Mouse (Mus musculus): ENCODE data around the gene Acot1.
A peak's percentile ranks its signal among the peaks of the same experiment; 100 is the strongest.
"Not testable (repeated sequence)": the region's sequence is repeated elsewhere in the genome, so short reads cannot be mapped to it uniquely, and the experiment has no call there.

Gene Acot1

DNA sequence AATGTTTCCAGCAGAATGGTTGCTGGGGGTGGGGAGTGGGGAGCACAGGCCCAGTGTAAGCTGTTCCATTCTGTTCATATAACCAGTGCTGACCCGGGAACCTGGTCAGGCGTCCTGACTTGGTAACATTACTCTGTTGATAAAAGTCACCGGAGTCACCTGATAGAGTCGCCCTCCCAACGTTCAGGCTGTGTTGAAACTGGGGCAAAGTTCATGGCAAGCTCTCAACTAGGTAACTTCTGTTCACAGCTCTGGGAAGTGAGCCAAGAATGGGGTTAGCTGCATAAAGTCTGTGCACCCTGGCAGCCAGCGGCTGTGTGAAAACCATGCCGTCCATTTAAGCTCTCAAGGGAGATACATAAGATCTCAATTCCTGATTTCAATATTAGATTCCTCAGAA is 11.2 kb downstream of the Acot1 start:
- DNase-seq (ENCODE audit: low spot score in 2 of 2): peak; percentile 56 to 78

DNA sequence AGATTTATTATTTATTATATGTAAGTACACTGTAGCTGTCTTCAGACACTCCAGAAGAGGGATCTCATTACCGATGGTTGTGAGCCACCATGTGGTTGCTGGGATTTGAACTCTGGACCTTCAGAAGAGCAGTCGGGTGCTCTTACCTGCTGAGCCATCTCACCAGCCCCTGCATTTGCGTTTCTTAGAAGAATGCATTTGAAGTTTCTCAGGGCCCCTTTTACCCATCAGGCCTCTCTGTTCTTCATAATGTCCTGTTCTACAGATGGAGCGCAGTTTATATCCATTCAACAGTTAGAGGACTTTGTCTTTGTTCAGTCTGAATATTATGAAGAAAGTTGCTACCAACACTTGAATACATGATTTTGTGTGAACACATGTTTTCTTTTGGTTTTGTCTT is 13.0 kb downstream of the Acot1 start:
- DNase-seq (ENCODE audit: low spot score in 2 of 2): not testable (repeated sequence)

DNA sequence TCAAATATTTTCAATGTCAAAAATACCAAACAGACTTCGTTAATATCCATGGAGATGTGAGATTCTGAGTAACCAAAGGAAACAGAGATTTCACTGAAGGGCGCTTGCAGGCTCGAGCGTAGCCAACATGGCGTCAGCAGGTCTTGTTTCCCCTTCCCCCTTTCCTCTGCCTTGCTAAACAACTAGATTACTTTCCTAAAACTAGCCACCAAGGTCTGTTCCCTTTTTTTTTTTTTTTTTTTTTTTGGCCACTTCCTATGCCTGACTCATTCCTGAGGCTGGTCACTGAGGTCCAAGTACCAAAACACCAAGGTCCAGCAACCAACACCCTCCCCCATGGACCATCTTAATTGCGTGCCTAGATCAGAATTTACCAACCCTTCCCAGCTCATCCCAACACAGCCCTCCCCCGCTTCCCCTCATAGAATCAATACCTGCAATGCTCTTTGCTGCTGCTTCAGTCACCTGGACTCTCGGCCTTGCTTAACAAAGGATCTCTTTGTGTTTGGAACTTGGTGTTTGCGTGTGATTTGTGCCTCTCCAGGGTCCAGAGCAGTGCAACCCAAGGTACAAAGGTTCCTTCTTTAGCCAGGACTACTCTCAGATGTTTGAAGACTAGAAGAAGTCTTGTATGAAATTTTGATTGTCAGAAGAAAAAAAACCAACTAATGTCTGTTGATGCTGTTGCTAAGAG is 13.9 kb downstream of the Acot1 start:
- DNase-seq (ENCODE audit: low spot score in 2 of 2): no peak

DNA sequence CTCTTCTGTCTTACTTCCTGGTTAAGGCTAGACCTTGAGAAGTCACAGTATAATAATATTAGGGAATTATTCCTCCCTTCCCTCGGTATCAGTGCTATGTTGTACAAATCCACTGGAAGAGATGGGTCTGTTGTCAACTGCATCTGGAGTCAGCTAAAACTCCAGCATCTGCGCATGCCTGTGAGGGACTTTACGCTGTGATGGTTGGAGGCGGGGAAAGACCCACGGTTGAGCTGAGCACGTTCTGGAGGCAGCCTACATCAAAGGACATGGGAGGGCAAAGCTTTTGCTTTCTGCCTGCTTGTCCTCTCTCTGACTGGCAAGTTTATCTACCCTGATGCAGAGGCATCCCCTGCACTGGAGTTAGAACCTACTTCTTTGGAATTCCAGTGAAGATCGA is 16.6 kb downstream of the Acot1 start:
- DNase-seq (ENCODE audit: low spot score in 2 of 2): no peak

DNA sequence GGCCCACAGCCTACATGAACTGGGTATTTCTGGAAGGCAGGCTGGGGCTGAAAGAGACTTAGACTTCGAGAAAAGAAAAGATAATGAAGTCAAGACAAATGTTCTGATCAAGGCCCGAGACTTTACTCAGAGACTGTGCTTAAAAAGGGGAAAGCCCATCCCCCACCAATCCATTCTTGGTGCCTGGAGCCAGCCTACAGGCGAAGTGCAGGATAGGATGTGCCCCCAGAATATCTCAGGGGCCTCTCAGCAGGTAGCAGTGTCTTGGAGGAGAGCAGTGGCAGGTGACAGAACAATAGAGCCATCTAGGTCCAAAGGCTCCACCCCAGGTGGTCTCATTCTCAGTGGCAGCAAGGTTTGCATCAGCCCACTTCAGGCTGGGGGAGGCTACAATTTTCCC is 19.0 kb downstream of the Acot1 start:
- not testable (repeated sequence) for DNase-seq (ENCODE audit: low spot score in 2 of 2)

DNA sequence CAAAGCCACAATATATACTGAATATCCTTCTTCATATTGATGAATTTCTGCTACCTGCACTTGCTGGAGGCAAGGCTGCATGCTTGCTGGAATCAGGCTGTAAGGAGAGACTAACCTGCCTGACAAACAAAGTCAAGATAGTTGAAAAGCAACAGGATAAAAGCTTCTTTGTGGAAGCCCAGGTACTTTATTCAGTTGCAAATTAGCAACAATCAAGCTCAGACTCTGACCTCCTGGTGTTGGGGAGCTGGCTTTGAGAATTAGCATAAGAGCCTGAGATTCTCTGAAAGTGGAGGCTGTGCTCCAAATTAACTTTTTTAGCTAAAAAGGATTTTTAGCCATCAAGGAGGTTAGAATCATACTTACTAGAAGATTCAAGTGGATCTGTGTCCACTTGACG is 19.8 kb downstream of the Acot1 start:
- DNase-seq (ENCODE audit: low spot score in 2 of 2): not testable (repeated sequence)

DNA sequence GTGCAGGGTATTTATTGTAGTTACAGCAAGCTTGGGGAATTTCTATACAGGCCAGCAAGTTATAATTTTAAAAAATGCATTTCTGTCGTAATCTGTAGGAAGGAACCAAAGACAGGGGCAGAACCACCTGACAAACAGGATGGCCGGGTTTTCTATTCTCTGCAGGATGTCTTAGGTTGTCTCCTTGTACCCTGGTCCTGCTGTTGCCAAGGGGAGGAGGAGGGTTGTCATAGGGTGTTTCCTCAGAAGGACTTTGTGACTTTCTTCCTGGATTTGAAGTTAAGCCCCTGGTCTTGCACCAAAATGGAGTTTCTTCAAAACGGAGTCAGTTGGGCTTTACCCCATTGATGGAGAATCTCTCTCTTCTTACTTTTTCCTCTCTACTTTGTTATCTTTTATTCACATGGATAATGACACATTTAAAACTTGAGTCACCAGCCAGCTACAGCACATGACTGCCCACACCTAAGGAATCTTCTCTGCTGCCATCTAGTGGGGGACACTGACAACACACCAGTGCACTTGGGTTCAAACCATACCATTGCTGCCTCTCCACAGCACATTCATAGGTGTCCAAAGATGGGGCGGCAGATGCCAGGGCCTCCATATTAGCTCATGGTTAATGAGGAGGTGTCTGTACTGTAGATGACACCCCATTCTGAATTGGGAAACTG is 21.5 kb downstream of the Acot1 start:
- DNase-seq (ENCODE audit: low spot score in 2 of 2): peak; percentile 49 to 73

DNA sequence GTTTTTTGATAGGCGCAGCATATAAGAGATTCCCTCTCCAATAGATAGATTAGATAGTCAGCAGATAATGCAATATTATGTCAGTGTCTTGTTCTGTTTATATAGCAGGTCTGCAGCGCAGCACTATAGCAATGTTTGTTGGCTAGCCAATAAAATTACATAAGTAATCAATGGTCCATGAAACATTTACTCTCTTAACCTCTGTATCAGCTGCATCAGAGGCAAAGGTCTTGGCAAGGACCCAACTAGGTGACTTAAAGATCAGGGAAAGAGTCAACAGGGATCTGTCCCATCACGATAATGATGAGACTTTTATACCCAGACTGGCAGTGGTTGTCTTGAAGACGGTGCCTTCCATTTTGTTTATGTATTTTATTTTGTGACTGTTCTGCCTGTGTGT is 23.6 kb downstream of the Acot1 start:
- no peak for DNase-seq (ENCODE audit: low spot score in 2 of 2)

DNA sequence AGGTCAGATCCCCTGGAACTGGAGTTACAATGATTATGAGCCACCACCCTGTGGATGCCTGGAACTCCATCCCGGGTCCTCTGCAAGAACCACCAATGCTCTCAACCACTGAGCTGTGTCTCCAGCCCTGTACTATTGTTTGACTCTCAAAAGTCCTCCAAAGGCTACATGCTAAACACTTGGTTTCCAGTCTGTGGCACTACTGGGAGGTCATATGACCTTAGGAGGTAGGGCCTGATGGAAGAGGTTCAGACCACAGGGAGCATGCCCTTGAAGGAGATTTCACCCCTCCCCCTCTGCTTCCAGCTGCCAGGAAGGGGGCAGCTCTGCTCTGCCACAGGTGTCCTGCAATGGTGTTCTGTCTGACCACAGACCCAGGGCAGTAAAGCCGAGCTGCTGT is 24.0 kb downstream of the Acot1 start:
- DNase-seq (ENCODE audit: low spot score in 2 of 2): not testable (repeated sequence)

DNA sequence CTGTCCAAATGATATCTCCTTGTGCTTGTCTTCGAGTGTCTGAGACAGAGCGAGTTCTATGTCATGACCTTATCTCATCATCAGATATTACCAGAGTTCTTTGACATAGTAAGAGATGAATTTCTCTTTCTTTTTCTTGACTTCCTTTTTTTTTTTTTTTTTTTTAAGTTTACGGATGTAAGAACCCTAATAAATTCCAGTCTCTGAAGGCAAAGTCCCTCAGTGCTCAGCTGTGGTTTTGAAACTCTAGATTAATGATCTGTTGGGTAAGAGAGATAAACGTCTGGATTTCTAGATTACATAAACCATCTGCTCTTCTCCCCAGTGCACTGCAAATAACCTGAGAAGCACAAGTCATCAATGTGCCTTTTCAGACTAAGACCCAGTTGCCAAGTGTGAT is 24.8 kb downstream of the Acot1 start:
- no peak for DNase-seq (ENCODE audit: low spot score in 2 of 2)

DNA sequence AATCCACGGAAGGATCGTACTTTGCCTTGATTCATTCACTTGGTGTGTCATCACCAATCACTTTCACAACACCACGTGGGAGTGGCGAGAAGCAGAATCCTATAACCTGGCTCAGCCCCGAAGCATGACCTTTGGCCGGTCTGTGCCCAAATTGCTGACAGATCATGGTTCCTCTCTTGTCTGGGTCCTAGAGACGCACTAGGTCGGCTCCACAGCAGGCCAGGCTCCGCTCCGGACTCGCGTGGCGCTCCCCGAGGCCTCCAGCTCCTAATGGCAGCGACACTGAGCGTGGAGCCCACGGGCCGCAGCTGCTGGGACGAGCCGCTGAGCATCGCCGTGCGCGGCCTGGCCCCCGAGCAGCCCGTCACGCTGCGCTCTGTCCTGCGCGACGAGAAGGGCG is 29.0 kb downstream of the Acot1 start, which contains the start of gene Acot4:
Gene Acot4, plus strand, starts transcription at position 139 of the 400 bp plus-strand sequence.
- DNase-seq (ENCODE audit: low spot score in 2 of 2): peak in 1 of 2 experiments; percentile 28

DNA sequence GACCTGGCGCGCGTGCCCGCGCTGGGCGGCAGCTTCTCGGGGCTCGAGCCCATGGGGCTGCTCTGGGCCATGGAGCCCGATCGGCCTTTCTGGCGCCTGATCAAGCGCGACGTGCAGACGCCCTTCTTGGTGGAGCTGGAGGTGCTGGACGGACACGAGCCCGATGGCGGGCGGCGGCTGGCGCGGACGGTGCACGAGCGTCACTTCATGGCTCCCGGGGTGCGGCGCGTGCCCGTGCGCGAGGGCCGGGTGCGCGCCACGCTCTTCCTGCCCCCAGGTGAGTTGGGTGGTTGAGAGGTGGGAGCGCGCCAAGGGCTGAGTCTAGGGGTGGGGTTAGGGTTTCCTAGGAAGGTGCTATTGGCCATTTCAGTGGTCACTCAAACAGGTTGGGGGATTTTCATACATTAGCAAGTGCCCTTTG is 29.4 kb downstream of the Acot1 start, which contains the start of gene Gm49366:
Gene Gm49366, plus strand, starts transcription at position 245 of the 421 bp plus-strand sequence.
- DNase-seq (ENCODE audit: low spot score in 2 of 2): peak; percentile 4 to 44

DNA sequence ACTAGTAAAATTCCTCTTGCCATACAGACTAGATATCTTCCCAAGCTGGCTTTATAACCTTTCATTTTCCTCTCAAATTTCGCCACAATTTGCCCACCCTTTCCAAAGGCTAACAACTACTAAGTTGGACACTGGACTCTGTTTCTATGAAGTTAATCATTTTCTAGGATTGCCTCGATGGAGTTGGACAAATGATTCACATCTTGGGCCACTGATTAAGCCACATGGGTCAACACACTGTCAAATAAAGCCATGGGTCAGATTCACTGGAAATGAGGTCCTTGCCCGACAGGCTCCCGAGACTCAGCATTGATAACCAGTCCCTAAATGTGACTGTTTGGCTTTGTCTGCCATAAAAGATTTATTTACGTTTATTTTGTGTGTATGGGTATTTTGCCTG is 33.0 kb downstream of the Acot1 start:
- DNase-seq (ENCODE audit: low spot score in 2 of 2): no peak

DNA sequence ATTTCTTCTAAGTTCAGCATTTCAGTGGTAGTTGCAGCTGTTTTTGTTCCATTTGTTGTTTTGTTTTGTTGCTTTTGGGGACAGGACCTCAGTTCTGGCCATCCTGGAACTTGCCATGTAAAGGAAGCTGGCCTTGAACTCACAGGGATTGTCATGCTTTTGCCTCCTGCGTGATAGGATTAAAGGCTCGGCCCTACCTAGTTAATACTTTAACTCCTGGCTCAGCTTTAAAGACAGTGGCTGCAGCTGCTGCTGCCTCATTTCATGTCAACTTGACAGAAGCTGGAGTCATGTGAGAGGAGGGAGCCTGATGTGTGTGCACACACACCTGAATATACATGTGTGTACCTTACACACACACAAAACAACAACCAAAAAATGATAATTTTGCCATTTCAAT is 34.8 kb downstream of the Acot1 start:
- no peak for DNase-seq (ENCODE audit: low spot score in 2 of 2)

DNA sequence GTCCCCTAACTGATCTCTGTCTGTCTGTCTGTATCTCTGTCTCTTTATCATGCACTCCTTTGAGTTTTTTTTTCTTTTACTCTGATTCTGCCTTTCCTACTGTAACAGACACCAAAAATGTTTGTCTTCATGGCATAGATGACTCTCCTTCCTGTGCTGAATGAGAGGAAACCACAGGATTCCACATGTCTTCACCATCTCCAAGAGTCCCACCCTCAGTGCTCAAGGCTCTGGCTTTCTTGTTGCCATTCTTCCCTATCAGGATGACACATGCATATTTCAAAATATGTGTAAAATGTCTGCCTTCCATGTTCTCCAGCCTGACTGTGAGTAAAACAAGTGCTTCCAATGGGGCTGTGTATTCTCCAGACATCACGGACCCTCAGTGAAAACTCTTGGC is 37.6 kb downstream of the Acot1 start:
- DNase-seq (ENCODE audit: low spot score in 2 of 2): no peak

DNA sequence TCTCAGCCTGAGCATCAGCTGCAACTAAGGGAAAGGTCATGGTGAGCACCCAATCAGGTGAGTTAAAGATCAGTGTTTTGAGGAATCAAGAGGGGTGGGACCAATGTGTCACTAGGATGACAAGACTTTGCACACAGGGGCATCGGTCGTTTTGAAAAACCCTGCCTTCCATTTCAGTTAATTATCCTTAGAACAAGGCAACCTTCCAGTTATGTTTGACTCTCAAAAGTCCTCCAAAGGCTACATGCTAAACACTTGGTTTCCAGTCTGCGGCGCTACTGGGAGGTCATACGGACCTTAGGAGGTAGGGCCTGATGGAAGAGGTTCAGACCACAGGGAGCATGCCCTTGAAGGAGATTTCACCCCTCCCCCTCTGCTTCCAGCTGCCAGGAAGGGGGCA is 41.5 kb downstream of the Acot1 start:
- DNase-seq (ENCODE audit: low spot score in 2 of 2): not testable (repeated sequence)

DNA sequence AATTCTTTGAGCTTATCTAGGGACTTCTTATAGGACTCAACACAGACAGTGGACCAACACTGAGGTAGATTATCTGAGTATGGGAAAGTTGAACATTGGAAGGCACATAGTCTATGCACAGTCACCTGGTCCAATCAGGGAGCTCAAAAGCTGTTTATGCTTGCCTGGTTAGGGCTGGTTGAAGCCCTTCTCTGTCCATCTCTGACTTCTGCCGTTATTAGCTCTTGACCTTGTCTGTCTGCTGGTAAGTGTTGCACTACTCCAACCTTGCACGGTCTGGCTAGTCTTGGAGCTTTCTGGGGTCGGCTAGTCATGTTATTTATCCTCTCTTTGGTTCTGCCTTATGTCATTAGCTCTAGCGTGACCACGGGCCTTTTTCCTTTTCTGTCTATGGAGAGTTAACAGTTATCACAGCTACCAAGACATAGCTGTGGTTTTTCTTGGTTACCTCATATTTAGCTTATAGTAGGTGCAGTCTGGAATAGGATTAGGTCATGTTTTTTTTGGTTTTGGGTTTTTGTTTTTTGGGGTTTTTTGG is 42.7 kb downstream of the Acot1 start, which contains the start of gene Acot3:
Gene Acot3, plus strand, starts transcription at position 208 of the 538 bp plus-strand sequence.
- no peak for DNase-seq (ENCODE audit: low spot score in 2 of 2)

DNA sequence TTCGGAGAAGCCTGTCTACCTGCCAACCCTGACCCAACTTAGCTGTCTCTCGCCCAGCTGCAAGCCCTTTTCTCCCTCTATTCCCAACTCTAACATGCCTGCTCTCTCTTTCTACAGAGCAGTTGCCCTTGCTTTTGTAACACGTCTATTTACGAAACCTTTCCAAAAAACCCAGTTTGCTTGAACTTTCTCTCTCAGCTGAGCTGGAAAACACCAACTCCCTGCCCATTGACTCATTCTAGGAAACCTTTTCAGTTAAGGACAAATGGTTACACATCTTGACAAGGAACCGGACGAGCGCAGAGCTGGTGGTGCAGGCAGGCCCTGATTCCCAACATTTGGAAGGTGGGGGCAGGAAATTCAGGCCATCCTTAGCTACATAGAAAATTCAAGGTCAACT is 43.3 kb downstream of the Acot1 start:
- DNase-seq (ENCODE audit: low spot score in 2 of 2): no peak

DNA sequence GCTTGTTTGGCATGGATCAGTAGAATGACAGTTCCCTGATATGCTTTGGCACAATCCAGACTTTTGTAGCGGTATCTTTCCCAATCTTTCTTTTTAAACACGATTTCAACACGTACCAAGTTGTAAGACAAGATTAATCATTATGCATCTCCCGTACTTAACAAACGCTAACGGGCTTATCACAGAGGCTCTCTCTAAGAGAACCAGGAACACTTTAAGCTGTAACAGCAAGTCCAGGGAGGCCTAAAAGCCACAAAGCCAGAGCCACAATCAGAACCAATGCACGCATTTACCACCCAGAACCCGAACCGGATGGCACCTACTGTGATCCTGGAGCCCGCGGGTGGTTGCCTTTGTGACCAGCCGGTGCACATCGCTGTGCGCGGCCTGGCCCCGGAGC is 43.9 kb downstream of the Acot1 start:
- no peak for DNase-seq (ENCODE audit: low spot score in 2 of 2)

DNA sequence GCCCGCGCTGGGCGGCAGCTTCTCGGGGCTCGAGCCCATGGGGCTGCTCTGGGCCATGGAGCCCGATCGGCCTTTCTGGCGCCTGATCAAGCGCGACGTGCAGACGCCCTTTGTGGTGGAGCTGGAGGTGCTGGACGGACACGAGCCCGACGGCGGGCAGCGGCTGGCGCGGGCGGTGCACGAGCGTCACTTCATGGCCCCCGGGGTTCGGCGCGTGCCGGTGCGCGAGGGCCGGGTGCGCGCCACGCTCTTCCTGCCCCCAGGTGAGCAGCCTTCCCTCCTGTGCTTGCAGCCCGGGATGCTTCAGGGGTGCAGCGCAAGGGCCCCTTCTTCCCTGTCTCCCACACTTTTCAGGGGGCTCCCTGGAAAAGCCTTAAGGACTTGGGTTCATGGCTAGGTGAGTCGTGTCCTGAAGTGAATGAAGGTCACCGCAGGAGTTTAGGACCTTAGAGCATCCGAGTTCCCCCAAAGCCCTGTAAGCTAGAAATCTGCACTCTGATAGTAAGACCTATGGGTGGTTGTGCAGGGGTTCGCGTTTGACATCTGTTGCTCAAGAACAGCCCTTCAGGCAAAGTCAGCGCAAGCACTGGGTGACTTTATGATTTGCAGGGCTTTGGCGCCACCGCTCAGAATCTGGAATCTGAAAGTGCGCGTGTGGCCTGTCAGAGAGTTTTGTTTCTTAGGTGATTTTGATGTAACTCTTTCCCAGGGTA is 44.5 kb downstream of the Acot1 start:
- no peak for DNase-seq (ENCODE audit: low spot score in 2 of 2)

DNA sequence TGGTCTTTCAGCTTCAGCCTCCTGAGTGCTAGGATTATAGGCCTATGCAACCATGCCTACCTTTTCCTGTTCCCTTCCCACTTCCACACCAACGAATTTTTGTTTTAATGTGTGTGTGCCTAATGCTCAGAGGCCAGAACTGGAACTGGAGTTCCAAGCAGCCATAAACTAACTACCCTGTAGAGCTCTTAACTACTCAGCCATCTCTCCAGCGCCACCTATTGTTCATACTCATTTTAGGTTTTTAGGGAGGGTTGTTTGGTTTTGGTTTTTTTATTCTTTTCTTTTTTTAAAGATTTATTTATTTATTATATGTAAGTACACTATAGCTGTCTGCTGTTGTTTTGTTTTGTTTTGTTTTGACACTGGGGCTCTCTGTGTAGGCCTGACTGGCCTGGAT is 51.7 kb downstream of the Acot1 start:
- DNase-seq (ENCODE audit: low spot score in 2 of 2): no peak

DNA sequence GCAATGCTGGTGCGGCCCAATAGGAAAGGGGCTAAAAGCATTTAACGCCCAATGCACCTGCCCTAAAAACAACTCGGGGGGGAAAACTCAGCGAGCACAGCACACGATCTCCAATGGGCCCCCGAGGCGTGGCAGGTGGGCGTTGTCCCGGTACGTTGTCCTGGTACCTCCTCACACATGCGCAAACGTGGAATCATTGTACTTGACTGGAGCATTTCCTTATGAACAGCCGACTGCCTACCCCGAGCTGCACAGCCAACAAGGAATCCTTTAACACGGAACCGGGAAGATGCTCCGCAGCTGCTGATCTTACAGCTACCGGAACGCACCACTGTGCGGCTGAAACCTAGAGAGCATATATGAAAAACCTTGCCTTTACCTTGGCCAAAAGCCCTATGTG is 53.0 kb downstream of the Acot1 start:
- no peak for DNase-seq (ENCODE audit: low spot score in 2 of 2)
